Mouse (Mus musculus) adipocyte (in vitro differentiated cells): Measurements from ENCODE around the gene Tnfrsf13c.

ENCODE experiments used
- DNase-seq: peaks from one replicate; pipeline ENCODE4 v3.0.0-alpha.2; 2016; ENCODE audit warnings: low spot score

Gene Tnfrsf13c

DNA sequence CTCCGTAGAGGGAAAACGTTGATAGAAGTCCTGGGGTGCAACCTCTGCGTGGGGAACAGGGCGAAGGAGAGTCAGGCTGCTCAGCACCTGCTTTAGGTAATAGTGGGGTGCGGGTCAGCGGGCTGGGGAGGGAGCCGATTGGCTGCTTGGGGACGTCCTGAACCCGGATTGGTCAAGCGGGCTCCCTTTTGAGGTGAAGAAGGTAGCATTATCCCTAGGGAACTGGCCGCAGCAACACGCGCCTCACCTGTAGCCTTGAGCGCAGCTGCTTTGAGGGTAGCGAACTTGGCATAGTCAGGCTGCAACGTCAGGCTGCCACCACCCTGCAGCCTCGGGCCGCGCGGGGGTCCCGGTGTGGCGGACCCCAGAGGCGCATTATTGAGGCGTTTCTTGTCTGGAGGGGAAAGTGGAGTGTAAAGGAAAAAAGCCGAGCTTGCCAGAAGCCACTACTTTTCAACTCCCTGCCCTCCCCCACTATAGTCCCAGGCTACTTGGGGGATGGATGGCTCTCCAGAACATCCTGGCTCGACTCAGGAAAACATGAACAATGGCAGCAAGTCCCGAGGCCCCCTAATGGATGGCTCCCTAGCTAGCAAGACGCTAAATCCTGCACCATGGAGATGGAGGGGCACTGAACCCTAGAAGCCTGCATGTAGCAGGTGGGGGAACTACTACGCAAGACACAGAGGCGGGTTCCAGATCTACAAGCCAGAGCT, 16.5 kb downstream of the Tnfrsf13c start:
- no peak for DNase-seq

GRCm38 (mm10) chr15:82207105-82207459, 17.1 kb downstream of the Tnfrsf13c start:
- no peak for DNase-seq

GRCm38 (mm10) chr15:82206365-82207104, 17.6 kb downstream of the Tnfrsf13c start:
- peak; percentile 89 for DNase-seq

DNA sequence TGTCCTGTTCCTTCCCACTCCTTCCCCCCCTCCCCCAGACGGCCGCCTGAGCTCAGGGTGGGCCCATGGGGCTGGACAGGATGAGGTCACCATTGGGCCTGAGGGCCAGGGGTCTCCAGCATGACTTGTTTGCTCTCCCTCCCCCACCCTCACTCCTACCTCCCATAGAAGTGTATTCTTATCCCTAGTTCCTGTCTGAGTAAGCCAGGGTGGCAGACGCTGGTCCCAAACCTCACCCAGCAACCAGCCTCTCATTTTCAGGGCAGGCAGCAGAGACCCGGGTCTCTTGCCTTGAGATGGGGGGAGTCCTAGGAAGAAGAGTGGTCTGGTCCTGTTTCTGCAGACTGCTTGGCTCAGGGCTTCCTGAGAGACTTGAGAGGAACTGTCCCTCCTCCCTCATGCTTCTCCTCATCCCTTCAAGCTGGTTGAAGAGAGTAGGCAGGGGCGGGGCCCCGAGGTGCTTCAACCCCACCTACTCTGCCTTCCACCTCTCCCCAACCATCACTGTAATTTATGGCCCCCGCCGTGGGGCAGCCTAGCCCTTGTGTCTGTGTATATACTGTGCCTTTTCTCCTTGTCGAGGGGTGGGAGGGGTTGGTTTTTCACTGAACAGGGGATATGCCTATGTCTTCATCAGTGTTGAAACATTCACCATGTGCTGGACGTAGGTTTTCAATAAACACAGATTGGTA, 19.3 kb downstream of the Tnfrsf13c start:
- no peak for DNase-seq

GRCm38 (mm10) chr15:82203611-82204351, 20.4 kb downstream of the Tnfrsf13c start:
- DNase-seq: no peak

GRCm38 (mm10) chr15:82203090-82203489, 21.1 kb downstream of the Tnfrsf13c start:
- no peak for DNase-seq

- no peak for DNase-seq
Observed at GRCm38 (mm10) chr15:82202086-82202485, 22.1 kb downstream of the Tnfrsf13c start.

- DNase-seq: no peak
Observed at GRCm38 (mm10) chr15:82199546-82199945, 24.6 kb downstream of the Tnfrsf13c start.

- no peak for DNase-seq
Observed at GRCm38 (mm10) chr15:82198342-82198741, 25.8 kb downstream of the Tnfrsf13c start.

DNA sequence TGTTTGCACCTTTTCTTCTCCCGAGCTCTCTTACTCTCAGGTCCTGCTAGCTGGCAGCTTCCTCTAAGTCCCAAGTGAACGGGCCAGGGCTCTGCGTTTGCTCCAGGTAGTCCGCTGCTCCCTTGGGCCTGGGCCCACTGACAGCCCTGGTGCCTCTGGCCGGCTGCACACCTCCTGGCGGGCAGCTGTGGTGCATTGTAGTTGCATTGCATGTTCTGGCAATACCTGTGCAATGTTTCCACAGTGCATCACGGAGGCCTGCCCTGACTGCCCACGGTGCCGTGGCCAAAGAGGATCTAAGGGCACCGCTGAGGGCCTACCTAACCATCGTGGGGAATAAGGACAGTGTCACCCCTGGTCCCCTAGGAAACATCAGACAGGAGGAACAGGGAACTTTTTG, 26.2 kb downstream of the Tnfrsf13c start:
- DNase-seq: no peak

- no peak for DNase-seq
Observed at GRCm38 (mm10) chr15:82197246-82197750, 26.9 kb downstream of the Tnfrsf13c start.

DNA sequence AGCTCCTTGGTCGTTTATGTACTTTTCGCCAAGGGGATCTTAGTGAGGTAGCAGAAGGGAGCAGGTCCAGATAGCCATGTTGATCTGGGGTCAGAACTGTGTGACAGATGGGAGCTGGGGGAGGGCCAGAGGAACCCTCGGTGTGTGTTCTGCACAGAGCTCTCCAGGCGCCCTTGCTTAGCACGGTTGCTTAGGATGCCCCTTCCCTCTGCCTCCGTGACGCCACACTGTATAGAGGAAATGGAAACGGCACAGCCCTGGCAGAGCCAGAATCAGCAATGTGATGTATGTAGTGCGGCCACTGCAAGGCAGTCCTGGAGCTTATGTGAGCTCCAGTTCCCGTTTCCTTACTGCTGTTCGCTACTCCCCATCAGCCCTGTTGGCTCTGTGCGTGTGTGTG, 27.9 kb downstream of the Tnfrsf13c start:
- DNase-seq: no peak

DNA sequence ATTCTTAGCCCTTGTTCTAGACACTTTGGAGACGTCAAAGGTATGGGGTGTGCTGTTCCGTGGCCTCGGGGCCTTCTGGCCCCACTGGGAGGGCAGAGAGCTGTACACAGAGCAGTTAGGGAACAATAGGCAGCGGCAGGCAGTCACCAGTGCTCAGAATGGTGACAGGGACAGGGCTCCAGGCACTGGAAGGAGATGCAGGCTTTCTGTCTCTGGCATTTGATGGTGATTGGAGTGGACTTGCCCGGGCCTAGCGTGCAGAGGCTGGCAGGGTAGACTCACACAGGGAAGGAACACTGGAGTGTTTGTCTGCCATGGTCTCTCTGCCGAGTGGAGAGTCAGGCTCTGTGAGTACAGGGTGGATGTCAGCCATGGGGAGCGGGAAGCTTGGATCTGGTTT, 31.6 kb downstream of the Tnfrsf13c start:
- DNase-seq: no peak

DNA sequence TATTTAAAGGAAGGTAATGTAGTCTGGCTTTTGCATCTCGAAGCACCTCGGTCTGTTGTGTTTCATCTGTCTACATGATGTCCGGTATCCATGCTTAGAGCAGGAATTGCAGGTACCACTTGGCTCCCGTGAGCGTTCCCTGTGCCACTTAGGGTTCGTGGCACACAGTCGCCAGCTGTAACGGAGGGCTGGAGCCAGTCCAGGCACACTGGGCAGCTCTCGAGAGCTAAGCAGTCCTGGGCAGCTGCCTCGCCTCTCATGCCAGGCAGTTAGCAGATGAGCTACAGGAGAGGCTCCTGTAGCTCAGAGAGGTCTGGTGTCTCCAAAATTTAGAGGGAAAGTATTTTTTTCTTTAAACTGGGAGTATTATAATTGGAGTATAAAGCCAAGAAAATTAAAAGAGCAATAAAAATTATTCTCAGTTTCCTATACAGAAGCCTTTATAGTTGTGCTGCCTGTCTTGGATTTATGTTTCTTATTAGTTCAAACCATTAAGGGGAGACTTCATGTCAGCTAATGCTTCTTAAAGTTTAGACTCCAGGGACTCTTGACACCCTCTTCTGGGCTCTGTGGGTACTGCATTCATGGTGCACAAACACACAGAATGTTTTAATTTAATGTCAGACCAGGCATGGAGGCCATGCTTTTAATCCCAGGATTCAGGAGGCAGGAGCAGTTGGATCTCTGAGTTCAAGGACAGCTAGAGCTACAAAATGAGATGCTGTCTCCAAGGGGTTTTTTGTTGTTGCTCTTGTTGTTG, 35.5 kb downstream of the Tnfrsf13c start:
- peak; percentile 50 for DNase-seq

DNA sequence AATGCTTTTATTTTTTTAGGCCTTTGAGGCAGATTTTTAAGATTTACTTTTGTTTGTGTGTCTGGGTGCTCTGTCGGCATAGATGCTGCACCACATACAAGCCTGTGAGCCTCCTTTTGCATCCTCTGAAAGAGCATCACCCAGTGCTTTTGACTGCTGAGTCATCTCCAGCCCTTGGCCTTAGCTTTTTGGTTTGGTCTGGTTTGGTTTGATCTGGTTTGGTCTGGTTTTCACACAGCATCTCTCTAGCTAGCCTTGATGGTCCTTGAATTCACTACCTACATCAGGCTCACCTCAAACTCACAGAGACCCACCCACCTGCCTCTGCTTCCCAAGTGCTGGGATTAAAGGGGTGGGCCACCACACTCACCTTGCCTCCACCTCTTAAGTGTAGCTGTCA, 36.2 kb downstream of the Tnfrsf13c start:
- DNase-seq: no peak

DNA sequence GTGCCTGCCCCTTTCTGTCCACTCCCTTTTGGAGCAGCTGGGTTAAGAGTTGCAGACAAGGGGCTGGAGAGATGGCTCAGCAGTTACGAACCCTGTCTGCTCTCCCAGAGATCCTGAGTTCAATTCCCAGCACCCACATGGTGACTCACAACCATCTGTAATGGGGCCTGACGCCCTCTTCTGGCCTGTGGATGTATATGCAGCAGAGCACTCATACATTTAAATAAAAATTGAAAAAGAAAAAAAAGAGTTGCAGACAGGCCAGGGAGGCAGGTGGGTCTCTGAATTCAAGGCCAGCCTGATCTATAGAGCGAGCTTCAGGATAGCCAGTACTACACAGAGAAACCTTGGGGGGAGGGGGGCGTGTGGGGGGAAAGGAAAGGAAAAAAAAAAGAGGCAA, 36.8 kb downstream of the Tnfrsf13c start:
- DNase-seq: no peak

DNA sequence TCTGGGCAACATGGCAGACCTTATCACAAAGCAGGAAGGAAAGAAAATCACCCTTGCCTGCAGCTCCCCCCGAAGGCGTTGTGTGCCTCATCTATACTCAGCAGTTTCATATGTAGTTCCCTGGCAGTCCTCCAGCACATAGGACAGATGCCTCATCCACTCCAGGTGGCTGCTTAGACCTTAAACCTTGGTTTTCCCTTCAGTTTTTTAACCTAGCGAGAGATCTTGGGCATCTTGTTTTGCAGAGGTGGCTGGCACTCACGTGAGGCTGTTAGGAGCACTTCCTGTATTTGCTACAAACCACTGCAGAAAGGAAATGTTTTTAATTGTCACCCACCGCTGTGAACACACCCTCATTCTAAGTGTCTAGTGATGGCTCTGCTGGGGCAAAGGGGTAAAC, 37.2 kb downstream of the Tnfrsf13c start:
- no peak for DNase-seq

GRCm38 (mm10) chr15:82186131-82186530, 38.0 kb downstream of the Tnfrsf13c start:
- DNase-seq: no peak

GRCm38 (mm10) chr15:82185062-82185783, 38.9 kb downstream of the Tnfrsf13c start:
- DNase-seq: no peak

DNA sequence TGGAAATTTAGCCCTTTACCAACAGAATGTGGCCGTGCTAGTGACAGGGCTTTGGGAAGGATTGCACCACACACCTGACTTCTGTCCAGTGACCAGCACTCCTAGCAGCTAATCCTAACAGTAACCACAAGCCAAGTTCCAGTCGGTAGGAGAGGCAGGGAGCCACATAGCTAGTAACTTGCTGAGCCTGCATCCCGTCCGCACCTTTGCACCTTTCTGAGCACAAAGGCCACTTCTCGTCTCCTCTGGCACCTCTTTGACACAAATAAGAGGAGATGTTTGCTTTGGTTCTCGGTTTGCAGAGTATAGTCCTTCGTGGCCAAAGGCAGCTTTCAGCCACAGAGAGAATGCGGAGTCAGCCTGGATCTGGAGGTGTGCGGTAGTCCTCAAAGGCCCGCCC, 39.5 kb downstream of the Tnfrsf13c start:
- peak; percentile 4 for DNase-seq

DNA sequence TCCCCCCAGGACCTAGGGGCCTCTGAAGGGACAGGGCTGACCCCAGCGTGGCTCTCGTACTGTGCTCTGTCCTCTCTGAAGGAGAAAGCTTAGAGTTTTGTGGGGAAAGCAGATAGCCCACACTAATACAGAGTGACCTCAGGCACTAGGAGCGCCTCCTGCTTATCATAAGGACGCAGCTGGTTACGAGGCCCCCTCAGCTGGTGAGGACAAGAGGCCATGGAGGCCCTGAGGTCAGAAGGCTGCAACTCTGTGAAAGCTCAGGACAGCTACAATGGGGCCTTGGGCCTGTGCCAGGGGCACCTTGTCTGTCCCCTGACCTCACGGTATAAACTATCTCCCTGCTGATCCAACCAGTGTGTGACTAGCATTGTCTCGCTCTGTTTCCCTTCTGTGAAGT, 40.0 kb downstream of the Tnfrsf13c start:
- DNase-seq: no peak
